Mouse (Mus musculus) midbrain, embryonic 12.5 days (tissue): Measurements from ENCODE around the gene Gm11034. TPM values are rescaled to one million over a fixed set of nuclear protein-coding genes. Genes with fewer than 3 reads are reported as not detected.

Source experiments
- ATAC-seq: fragments of 200-750 bp; cut with Nextera tagmentation; 2 replicates; pipeline ENCODE4 v1.8.0; 2017; ENCODE audit warnings: low read depth, moderate TSS enrichment, moderate library complexity; ENCODE audit not compliant: low FRiP score
- H3K27ac ChIP-seq: fragments of 300-500 bp; sonication (generic); replicated peaks from 2 replicates; pipeline ENCODE4 v1.5.1; 2016; ENCODE audit warnings: mild to moderate bottlenecking
- H3K27me3 ChIP-seq: fragments of 300-500 bp; sonication (generic); 2 replicates; pipeline ENCODE4 v1.6.1; 2016; ENCODE audit warnings: mild to moderate bottlenecking
- H3K36me3 ChIP-seq: fragments of 300-500 bp; sonication (generic); 2 replicates; pipeline ENCODE4 v1.6.1; 2016
- H3K4me1 ChIP-seq: fragments of 300-500 bp; sonication (generic); 2 replicates; pipeline ENCODE4 v1.6.1; 2016
- H3K4me2 ChIP-seq: fragments of 300-500 bp; sonication (generic); replicated peaks from 2 replicates; pipeline ENCODE4 v1.6.1; 2016; ENCODE audit warnings: mild to moderate bottlenecking, moderate library complexity
- H3K4me3 ChIP-seq: fragments of 300-500 bp; sonication (generic); 2 replicates; pipeline ENCODE4 v1.5.1; 2016; ENCODE audit warnings: mild to moderate bottlenecking
- H3K9ac ChIP-seq: fragments of 300-500 bp; sonication (generic); replicated peaks from 2 replicates; pipeline ENCODE4 v1.6.1; 2016; ENCODE audit warnings: mild to moderate bottlenecking, moderate library complexity
- H3K9me3 ChIP-seq: fragments of 300-500 bp; sonication (generic); 2 replicates; pipeline ENCODE4 v1.6.1; 2016; ENCODE audit warnings: mild to moderate bottlenecking
- WGBS: fragments of 180-500 bp; shearing (Covaris S2); methylation state at CpG from one replicate; pipeline ENCODE4 v1.1.7; 2016; 5-methylcytosine and 5-hydroxymethylcytosine counted together
- polyA plus RNA-seq: library from polyadenylated mRNA; unstranded; fragments of >200 nt; fragmentation: Nextera tagmentation; extraction: Ambion mirVana; gene quantifications from 2 replicates; pipeline ENCODE4 v1.2.1, GENCODE M21; 2016

Gm11034 gene
- polyA plus RNA-seq, 1 experiment from 2014 or later = not detected

DNA sequence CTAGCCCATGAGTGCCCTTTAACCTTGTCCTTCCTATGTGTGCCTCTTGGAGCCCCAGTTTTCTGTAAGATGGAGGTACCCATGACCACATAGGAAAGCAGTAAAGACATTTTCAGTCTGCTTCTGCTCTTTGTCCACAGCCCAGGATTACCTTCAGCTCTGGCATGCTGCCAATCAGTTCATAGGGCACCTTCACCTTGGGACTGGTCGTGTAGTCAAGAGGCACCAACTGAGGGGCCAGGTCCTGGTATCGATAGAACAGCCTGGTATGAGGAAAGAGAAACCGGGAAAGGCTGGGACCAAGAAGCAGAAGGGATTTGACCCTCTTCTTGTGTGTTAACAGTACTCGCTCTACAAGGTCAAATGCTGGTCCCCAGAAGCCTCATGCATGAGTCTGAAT, 3.2 kb downstream of the Gm11034 start:
- ATAC-seq = no peak
- H3K4me2 ChIP-seq = no peak overlapping the region
- no peak overlapping the region for H3K27ac ChIP-seq
- H3K9me3 ChIP-seq = no peaks in the 10 kb centered on the region
- 80% methylated on average over 4 of the region's 4 CpGs for WGBS
- no peak overlapping the region for H3K9ac ChIP-seq
- no peaks in the 10 kb centered on the region for H3K36me3 ChIP-seq
- peaks cover 10% of the 10 kb centered on the region for H3K27me3 ChIP-seq
- H3K4me3 ChIP-seq = no peak overlapping the region
- H3K4me1 ChIP-seq = no peaks in the 10 kb centered on the region

DNA sequence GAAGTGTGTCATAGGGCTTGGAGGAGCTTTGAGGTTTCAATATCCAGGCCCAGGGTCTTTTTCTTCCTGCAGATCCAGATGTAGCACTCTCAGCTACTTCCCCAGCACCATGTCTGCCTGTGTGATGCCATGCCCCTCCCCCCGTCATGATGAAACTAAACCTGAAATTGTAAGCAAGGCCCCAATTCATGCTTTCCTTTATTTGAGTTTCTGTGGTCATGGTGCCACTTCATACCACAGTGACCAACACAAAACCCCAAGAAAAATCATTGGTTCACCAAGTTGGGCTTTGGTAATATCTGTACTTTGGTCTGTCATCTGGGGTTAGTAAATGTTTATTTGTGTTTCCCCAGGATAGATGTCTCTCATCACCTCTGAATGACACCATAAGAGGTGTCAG, 4.9 kb downstream of the Gm11034 start:
- 80% methylated on average over 1 of the region's 1 CpGs for WGBS
- peaks cover 6% of the 10 kb centered on the region; the same call in 1 of the 2 replicates for H3K9me3 ChIP-seq
- no peak overlapping the region for H3K9ac ChIP-seq
- ATAC-seq = no peak
- H3K4me3 ChIP-seq = no peak overlapping the region
- no peaks in the 10 kb centered on the region for H3K36me3 ChIP-seq
- peaks cover 5% of the 10 kb centered on the region for H3K27me3 ChIP-seq
- no peaks in the 10 kb centered on the region for H3K4me1 ChIP-seq
- H3K4me2 ChIP-seq = no peak overlapping the region
- no peak overlapping the region for H3K27ac ChIP-seq

DNA sequence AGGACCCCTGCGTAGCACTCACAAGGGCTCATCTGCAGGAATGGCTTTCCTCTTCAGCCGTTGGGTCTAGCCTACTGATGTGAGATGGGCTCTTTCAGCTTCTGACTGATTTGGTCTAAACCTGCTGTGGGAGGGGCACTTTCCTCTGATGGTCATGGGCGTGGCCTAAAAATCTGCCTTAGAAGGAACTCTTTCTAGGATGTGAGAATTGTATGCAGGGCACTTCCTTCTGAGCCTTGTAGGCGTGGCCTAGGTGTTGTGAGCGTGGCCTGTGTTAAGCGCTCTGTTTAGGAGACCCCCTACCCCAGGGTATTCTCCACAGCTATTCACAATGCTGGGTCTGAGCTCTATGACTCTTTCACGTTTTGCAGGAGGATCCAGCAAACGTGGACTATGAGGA, 15.4 kb downstream of the Gm11034 start:
- Histone ChIP-seq H3K4me1 (no peaks in the 10 kb centered on the region), H3K9ac (no peak overlapping the region), H3K27ac (no peak overlapping the region), H3K4me3 (no peak overlapping the region), H3K27me3 (no peaks in the 10 kb centered on the region), H3K4me2 (no peak overlapping the region), H3K9me3 (peaks cover 15% of the 10 kb centered on the region), H3K36me3 (no peaks in the 10 kb centered on the region)
- no peak for ATAC-seq
- 67% methylated on average over 8 of the region's 8 CpGs for WGBS

DNA sequence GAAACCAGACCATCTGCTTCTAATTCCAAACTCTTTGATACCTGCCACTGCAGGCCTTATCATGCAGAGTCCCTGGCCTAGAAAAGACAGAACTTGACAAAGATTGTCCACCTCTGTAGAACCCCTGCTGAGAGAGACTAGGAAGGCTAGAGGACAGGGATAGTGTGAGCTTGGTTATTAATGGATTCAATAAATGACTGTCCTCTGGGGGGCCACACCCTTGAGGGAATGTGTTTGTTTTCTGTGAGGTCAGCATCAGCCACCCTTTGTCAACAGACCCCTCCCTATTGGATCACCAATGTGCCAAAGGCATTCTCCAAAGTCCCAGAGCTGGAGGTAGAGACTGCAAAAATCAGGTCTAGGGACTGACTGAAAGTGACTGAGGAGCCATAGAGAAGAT, 21.4 kb downstream of the Gm11034 start:
- Histone ChIP-seq H3K27me3 (no peaks in the 10 kb centered on the region), H3K4me2 (no peak overlapping the region)
- no peak for ATAC-seq

DNA sequence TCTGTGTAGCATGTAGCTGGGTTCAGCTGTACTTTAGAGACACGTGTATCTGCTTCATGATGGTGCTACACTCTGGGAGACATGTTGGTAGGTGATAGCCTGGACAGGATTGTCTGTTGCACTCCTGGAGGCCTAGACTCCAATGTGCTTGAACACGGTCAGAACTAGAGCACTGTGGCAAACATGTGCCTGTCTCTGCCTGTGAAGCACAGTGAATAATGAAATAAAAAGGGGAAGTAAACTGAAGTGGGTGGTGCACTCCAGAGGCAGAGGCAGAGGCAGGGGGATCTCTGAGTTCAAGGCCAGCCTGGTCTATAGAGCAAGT, 23.3 kb downstream of the Gm11034 start:
- H3K4me3 ChIP-seq = no peak overlapping the region
- H3K27ac ChIP-seq = no peak overlapping the region
- no peaks in the 10 kb centered on the region for H3K4me1 ChIP-seq
- H3K27me3 ChIP-seq = no peaks in the 10 kb centered on the region
- no peak for ATAC-seq
- no peaks in the 10 kb centered on the region for H3K36me3 ChIP-seq
- WGBS = 92% methylated on average over 2 of the region's 2 CpGs
- H3K9me3 ChIP-seq = no peaks in the 10 kb centered on the region
- H3K9ac ChIP-seq = no peak overlapping the region
- H3K4me2 ChIP-seq = no peak overlapping the region

More for the DNA sequence above, 21.4 kb downstream of the Gm11034 start:
- Histone ChIP-seq H3K4me1 (no peaks in the 10 kb centered on the region), H3K27ac (no peak overlapping the region), H3K4me3 (no peak overlapping the region), H3K36me3 (no peaks in the 10 kb centered on the region), H3K9me3 (no peaks in the 10 kb centered on the region), H3K9ac (no peak overlapping the region)

DNA sequence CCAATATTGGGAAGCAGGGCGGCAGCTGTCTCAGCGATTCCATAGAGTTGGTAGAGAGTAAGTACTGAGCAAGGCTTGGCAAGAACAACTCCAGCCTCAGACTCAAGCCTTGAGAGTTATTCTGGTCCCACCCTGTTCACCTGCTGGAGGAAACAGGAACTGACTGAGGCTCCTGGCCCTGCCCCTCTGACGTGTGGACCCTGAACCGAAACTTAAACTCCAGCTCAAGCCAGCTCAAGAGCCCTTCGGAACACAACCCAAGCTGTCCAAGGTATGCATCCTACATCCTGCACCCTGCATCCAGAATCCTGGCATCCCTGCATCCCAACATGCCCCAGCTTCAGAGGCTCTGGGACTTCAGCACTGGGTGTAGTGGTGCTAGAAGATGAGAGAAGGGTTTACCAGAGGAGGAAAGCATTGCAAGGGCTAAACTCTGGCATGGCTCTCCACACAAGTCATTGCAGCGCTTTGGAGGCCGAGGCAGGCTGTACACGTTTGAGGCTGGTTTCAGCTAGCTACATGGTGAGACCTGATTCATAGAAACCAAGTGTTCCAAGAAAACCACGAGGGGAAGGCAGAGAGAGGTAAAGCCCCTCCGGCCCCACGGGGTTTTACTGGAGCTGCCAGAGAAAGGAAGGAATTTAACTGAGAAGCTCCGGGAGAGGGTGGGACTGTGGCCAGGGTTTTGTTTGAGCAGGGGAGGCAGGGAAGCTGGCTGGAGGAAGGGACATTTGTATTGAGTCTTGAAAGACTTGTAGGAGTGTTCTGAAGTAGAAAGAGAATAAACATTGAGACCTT, 23.8 kb downstream of the Gm11034 start, which contains the start of gene Hsh2d:
Gene Hsh2d, plus strand, starts transcription at position 222 of the 798 bp plus-strand sequence.
- H3K4me1 ChIP-seq = no peaks in the 10 kb centered on the region

DNA sequence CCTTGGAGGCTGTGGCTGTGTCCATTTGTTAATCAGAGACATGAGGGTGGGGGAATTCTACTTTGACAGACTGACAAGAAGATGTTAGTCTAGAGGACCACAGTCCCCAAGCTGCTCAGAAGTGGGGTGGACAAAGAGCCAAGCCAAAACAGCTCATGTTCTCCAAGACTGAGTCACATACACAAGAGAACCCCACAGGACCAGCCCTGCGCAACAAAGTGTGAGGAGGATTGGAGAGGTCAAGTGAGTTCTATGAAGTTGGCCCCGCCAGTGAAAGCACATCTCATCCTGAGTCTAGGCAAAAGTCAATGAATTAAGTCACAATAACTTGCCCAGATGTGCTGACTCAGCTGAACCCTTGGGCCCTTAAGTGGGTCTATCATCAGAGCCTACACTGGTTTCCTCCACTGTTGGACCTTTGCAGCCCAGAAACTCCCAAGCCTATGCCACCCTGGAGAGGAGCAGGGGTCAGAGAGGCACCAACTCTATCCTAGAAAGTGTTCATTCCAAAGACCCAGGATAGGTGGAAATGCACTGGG, 25.6 kb downstream of the Gm11034 start:
- H3K4me3 ChIP-seq = no peak overlapping the region
- H3K9me3 ChIP-seq = no peaks in the 10 kb centered on the region
- 91% methylated on average over 2 of the region's 2 CpGs for whole genome bisulfite sequencing
- no peak for ATAC-seq
- H3K4me2 ChIP-seq = no peak overlapping the region
- no peak overlapping the region for H3K27ac ChIP-seq
- H3K9ac ChIP-seq = no peak overlapping the region
- H3K36me3 ChIP-seq = no peaks in the 10 kb centered on the region
- H3K4me1 ChIP-seq = no peaks in the 10 kb centered on the region
- H3K27me3 ChIP-seq = no peaks in the 10 kb centered on the region

More for the DNA sequence above, 23.8 kb downstream of the Gm11034 start, which contains the start of gene Hsh2d:
- Histone ChIP-seq H3K27ac (no peak within 1 kb of the TSS), H3K4me3 (no peak within 1 kb of the TSS), H3K36me3 (no peaks in the 10 kb centered on the region), H3K9ac (no peak within 1 kb of the TSS), H3K4me2 (no peak within 1 kb of the TSS), H3K9me3 (no peaks in the 10 kb centered on the region), H3K27me3 (no peaks in the 10 kb centered on the region)
- 72% methylated on average over 12 of the region's 12 CpGs for WGBS
- ATAC-seq = no peak

DNA sequence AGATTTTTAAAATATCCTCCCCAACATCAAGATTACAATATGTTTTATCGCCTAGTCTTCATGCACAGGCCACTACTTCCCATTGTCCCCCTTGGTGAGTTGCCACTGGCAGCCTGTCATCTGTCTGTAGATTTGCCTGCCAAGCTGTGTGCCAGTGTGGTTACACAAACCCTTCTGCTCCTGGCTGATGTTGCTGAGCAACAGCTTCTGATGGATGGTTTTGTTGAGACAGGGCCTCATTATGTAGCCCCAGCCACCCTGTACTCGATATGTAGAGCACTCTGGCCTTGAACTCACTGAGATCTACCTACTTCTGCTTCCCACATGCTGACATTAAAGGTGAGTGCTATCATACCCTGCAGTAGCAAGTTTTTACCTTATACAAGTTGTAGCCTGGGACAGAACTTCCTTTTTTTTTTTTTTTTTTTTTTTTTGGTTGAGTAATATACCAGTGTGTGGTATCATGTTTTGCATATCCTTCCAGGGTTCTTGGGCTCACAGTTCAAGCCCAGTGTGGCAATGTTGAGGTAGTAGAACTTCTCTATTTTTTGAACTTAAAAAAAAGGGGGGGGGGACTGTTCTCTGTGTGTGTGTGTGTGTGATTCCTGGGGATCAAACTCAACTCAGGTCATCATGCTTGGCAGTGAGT, 29.8 kb downstream of the Gm11034 start:
- ATAC-seq = no peak
- H3K36me3 ChIP-seq = peaks cover 37% of the 10 kb centered on the region
- no peak overlapping the region for H3K9ac ChIP-seq
- no peak overlapping the region for H3K27ac ChIP-seq
- H3K9me3 ChIP-seq = no peaks in the 10 kb centered on the region
- no peaks in the 10 kb centered on the region for H3K27me3 ChIP-seq
- no peaks in the 10 kb centered on the region for H3K4me1 ChIP-seq
- 83% methylated on average over 2 of the region's 2 CpGs for WGBS
- H3K4me3 ChIP-seq = no peak overlapping the region
- H3K4me2 ChIP-seq = no peak overlapping the region

DNA sequence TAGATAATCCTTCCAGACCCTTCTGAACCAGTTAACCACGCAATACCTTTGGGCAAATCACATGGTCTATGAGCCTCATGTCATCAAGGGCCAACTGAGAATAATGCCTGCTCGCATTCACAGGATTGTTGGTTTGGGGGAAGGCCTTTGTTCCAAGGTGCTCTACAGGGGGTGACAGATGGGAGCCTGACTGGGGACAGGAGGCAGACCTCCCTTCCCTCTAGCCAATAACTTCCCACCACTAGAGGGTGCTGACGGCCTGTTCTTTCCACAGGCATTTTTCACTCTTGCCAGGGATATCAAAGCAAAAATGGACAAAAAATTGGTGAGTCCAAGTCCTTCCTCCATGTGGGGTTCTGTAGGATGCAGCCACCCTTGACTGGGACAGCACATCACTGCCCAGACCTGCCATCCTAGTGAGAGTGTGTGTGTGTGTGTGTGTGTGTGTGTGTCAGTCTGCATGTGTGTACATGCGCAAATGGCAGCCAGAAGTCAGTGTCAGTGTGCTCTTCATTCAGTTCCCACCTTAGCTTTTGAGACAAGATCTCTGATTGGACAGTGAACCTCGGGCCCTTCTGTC, 36.0 kb downstream of the Gm11034 start:
- H3K27ac ChIP-seq = no peak overlapping the region
- H3K27me3 ChIP-seq = no peaks in the 10 kb centered on the region
- peaks cover 87% of the 10 kb centered on the region for H3K36me3 ChIP-seq
- WGBS = 59% methylated on average over 5 of the region's 5 CpGs
- H3K4me2 ChIP-seq = no peak overlapping the region
- no peak overlapping the region for H3K9ac ChIP-seq
- H3K4me1 ChIP-seq = no peaks in the 10 kb centered on the region
- no peak overlapping the region for H3K4me3 ChIP-seq
- no peaks in the 10 kb centered on the region for H3K9me3 ChIP-seq
- ATAC-seq = peak; percentile 51; the same call in 1 of the 2 replicates

DNA sequence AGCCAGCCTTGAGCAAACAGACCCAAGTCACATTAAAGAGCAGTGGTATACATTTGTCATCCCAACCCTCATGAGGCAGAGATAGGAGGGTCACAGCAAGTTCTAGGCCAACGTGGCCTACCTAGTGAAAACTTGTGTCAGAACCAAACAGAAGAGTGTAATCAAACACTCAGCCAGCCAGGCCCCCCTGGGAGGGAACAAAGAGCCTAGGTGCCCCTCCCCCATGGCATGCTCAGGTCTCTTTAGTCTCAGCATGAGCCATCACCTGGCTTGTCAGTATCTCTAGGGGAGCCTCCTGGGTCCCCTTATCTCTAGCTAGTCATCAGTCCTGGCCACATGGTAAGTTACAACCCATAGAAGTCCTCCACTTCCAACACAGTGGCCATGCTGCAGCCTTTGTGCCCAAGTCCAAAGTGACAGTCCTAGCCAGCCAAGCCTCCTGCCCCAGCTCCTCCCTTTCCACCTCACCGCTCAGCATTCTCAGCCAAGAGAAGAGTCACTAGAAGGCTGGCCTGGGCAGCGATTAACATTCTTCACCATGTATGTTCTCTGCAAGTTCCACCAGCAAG, 43.7 kb downstream of the Gm11034 start:
- Histone ChIP-seq H3K4me3 (no peak overlapping the region), H3K9ac (no peak overlapping the region), H3K27ac (no peak overlapping the region), H3K4me2 (no peak overlapping the region), H3K36me3 (peaks cover 69% of the 10 kb centered on the region), H3K9me3 (no peaks in the 10 kb centered on the region), H3K27me3 (no peaks in the 10 kb centered on the region), H3K4me1 (no peaks in the 10 kb centered on the region)
- ATAC-seq = no peak
- WGBS = 92% methylated on average over 3 of the region's 3 CpGs

DNA sequence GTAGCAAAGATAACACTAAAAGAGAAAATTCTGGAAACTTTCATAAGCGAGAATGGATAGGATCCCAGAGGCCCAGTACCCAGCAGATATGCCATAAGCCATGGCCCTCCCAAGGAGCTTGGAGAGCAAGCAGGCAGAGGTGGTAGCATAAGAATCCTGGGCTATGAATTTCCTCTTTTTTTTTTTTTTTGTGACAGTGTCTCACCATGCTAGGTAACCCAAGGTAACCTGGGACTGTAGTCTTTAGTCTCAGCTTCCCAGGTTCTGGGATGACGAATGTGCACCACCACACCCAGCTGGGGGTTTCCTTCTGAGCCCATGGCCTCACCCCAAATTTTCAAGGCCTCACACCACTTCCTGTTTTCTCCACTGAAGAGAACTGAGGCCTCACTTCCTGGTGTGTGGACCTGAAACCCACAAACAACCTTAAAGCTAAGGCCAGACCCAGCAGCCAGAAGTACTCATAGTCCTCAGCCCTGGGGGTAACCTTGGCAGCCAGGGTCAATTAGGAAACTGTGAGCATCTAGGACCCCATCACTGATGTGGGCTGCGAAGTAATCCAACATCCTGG, 44.3 kb downstream of the Gm11034 start:
- H3K4me2 ChIP-seq = no peak overlapping the region
- peaks cover 69% of the 10 kb centered on the region for H3K36me3 ChIP-seq
- no peaks in the 10 kb centered on the region for H3K27me3 ChIP-seq
- H3K4me1 ChIP-seq = no peaks in the 10 kb centered on the region
- ATAC-seq = no peak
- no peak overlapping the region for H3K4me3 ChIP-seq
- H3K27ac ChIP-seq = no peak overlapping the region
- 90% methylated on average over 3 of the region's 3 CpGs for WGBS
- no peak overlapping the region for H3K9ac ChIP-seq
- H3K9me3 ChIP-seq = no peaks in the 10 kb centered on the region
